Mouse (Mus musculus) lung, postnatal 0 days (tissue): ENCODE data around the gene Smarca4. TPM values are rescaled to one million over a fixed set of nuclear protein-coding genes. Genes with fewer than 3 reads are reported as not detected.

Experiments used
- ATAC-seq: fragments of 200-750 bp; cut with Nextera tagmentation; 2 replicates; pipeline ENCODE4 v1.8.0; 2017; ENCODE audit warnings: moderate library complexity
- DNase-seq: peaks from one replicate; pipeline ENCODE4 v3.0.0-alpha.2; 2016; ENCODE audit warnings: low spot score
- H3K27ac ChIP-seq: fragments of 300-500 bp; sonication (generic); 2 replicates; pipeline ENCODE4 v1.5.1; 2014; ENCODE audit warnings: antibody characterized with exemption, mild to moderate bottlenecking, low read length, mixed read lengths
- H3K27me3 ChIP-seq: fragments of 300-500 bp; sonication (generic); replicated peaks from 2 replicates; pipeline ENCODE4 v1.6.1; 2014; ENCODE audit warnings: low read length, mixed read lengths; ENCODE audit not compliant: insufficient read depth
- H3K36me3 ChIP-seq: fragments of 300-500 bp; sonication (generic); 2 replicates; pipeline ENCODE4 v1.6.1; 2014; ENCODE audit warnings: low read length, mixed read lengths; ENCODE audit not compliant: insufficient read depth
- H3K4me1 ChIP-seq: fragments of 300-500 bp; sonication (generic); 2 replicates; pipeline ENCODE4 v1.6.1; 2014; ENCODE audit warnings: antibody characterized with exemption, low read depth, low read length, mixed read lengths; ENCODE audit not compliant: insufficient read depth
- H3K4me2 ChIP-seq: fragments of 300-500 bp; sonication (generic); replicated peaks from 2 replicates; pipeline ENCODE4 v1.6.1; 2014; ENCODE audit warnings: low read depth, mild to moderate bottlenecking, low read length, moderate library complexity, mixed read lengths
- H3K4me3 ChIP-seq: fragments of 300-500 bp; sonication (generic); 2 replicates; pipeline ENCODE4 v1.5.1; 2014; ENCODE audit warnings: low read depth, low read length
- H3K9ac ChIP-seq: fragments of 300-500 bp; sonication (generic); replicated peaks from 2 replicates; pipeline ENCODE4 v1.6.1; 2014; ENCODE audit warnings: low read depth, mild to moderate bottlenecking
- H3K9me3 ChIP-seq: fragments of 300-500 bp; sonication (generic); 2 replicates; pipeline ENCODE4 v1.6.1; 2016; ENCODE audit warnings: low read length, mixed read lengths
- CTCF ChIP-seq: IDR thresholded peaks from 2 replicates; pipeline ENCODE4 v1.5.1; 2016; ENCODE audit warnings: antibody characterized with exemption, mild to moderate bottlenecking
- EP300 ChIP-seq: IDR thresholded peaks from 2 replicates; pipeline ENCODE4 v1.6.1; 2016; ENCODE audit warnings: antibody characterized with exemption, mild to moderate bottlenecking, control low read depth
- WGBS: fragments of 180-500 bp; shearing (Covaris S2); extraction: QIAGEN DNeasy Blood & Tissue Kit; methylation state at CpG from one replicate; pipeline ENCODE4 v1.1.7; 2014; 5-methylcytosine and 5-hydroxymethylcytosine counted together
- polyA plus RNA-seq: library from polyadenylated mRNA; unstranded; fragments of >200 nt; fragmentation: Nextera tagmentation; extraction: Ambion mirVana; gene quantifications from 2 replicates; pipeline ENCODE4 v1.2.1, GENCODE M21; 2015

Gene Smarca4
- polyA plus RNA-seq, 1 experiment from 2014 or later, result 22.3 TPM

- no peak for TF ChIP-seq EP300
- no peak for TF ChIP-seq CTCF
- Histone ChIP-seq H3K4me2 (no peak overlapping the region), H3K4me3 (no peak overlapping the region), H3K36me3 (no peaks in the 10 kb centered on the region), H3K27me3 (no peaks in the 10 kb centered on the region), H3K9me3 (no peaks in the 10 kb centered on the region), H3K9ac (no peak overlapping the region), H3K4me1 (no peaks in the 10 kb centered on the region), H3K27ac (no peak overlapping the region)
- peak; percentile 49 for DNase-seq
- peak; percentile 74 for ATAC-seq
- WGBS, result 64% methylated on average over 4 of the region's 4 CpGs
Measured at GRCm38 (mm10) chr9:21715298-21715697, 99.3 kb downstream of the Smarca4 start.

GRCm38 (mm10) chr9:21717015-21717414, 101.0 kb downstream of the Smarca4 start:
- Histone ChIP-seq H3K27me3 (no peaks in the 10 kb centered on the region), H3K9me3 (no peaks in the 10 kb centered on the region), H3K4me1 (no peaks in the 10 kb centered on the region), H3K27ac (no peak overlapping the region), H3K36me3 (no peaks in the 10 kb centered on the region), H3K9ac (no peak overlapping the region), H3K4me2 (no peak overlapping the region), H3K4me3 (no peak overlapping the region)
- WGBS, result 57% methylated on average over 2 of the region's 2 CpGs
- TF ChIP-seq CTCF (no peak), EP300 (no peak)
- DNase-seq (no peak), ATAC-seq (no peak)

GRCm38 (mm10) chr9:21721036-21721435, 105.1 kb downstream of the Smarca4 start:
- Histone ChIP-seq H3K4me1 (peaks cover 8% of the 10 kb centered on the region; the same call in 1 of the 2 replicates), H3K9ac (no peak overlapping the region), H3K4me3 (no peak overlapping the region), H3K36me3 (no peaks in the 10 kb centered on the region), H3K27me3 (no peaks in the 10 kb centered on the region), H3K9me3 (no peaks in the 10 kb centered on the region), H3K4me2 (no peak overlapping the region), H3K27ac (no peak overlapping the region)
- WGBS, result 71% methylated on average over 2 of the region's 2 CpGs
- no peak for TF ChIP-seq EP300
- TF ChIP-seq CTCF, result no peak
- DNase-seq (no peak), ATAC-seq (no peak)

- ATAC-seq (peak; percentile 92), DNase-seq (peak; percentile 98)
- no peaks in the 10 kb centered on the region for H3K9me3 ChIP-seq
- TF ChIP-seq CTCF, result no peak
- peak; percentile 81 for TF ChIP-seq EP300
- peaks cover 8% of the 10 kb centered on the region; the same call in 1 of the 2 replicates for H3K4me1 ChIP-seq
- H3K27ac ChIP-seq, result peak within 1 kb of the TSS; percentile 93
- peak within 1 kb of the TSS; percentile 89 for H3K4me2 ChIP-seq
- WGBS, result under 1% methylated on average over 47 of the region's 47 CpGs
- H3K36me3 ChIP-seq, result no peaks in the 10 kb centered on the region
- H3K9ac ChIP-seq, result peak within 1 kb of the TSS; percentile 48
- H3K4me3 ChIP-seq, result peak within 1 kb of the TSS; percentile 65
- H3K27me3 ChIP-seq, result no peaks in the 10 kb centered on the region
Measured at GRCm38 (mm10) chr9:21723377-21724146, 107.6 kb downstream of the Smarca4 start, which contains the start of gene Ldlr. Gene Ldlr, plus strand, starts transcription at chr9:21723483.

- WGBS, result 0% methylated on average over 15 of the region's 18 CpGs
- no peaks in the 10 kb centered on the region for H3K27me3 ChIP-seq
- H3K4me3 ChIP-seq, result peak overlapping the region; percentile 65
- TF ChIP-seq CTCF (no peak), EP300 (no peak)
- H3K9me3 ChIP-seq, result no peaks in the 10 kb centered on the region
- H3K4me2 ChIP-seq, result peak overlapping the region; percentile 89
- peak overlapping the region; percentile 93 for H3K27ac ChIP-seq
- peak overlapping the region; percentile 48 for H3K9ac ChIP-seq
- peaks cover 8% of the 10 kb centered on the region; the same call in 1 of the 2 replicates for H3K4me1 ChIP-seq
- no peaks in the 10 kb centered on the region for H3K36me3 ChIP-seq
- ATAC-seq (peak; percentile 94), DNase-seq (peak; percentile 98)
Measured at GRCm38 (mm10) chr9:21724147-21724536, 108.2 kb downstream of the Smarca4 start.

GRCm38 (mm10) chr9:21725224-21726121, 109.5 kb downstream of the Smarca4 start:
- H3K27ac ChIP-seq, result 0 out of 2 replicates have a peak overlapping the region, but pooled peaks have one; percentile 2
- peaks cover 8% of the 10 kb centered on the region; the same call in 1 of the 2 replicates for H3K4me1 ChIP-seq
- H3K4me3 ChIP-seq, result peak overlapping the region; percentile 65; the same call in 1 of the 2 replicates
- H3K36me3 ChIP-seq, result no peaks in the 10 kb centered on the region
- WGBS, result 40% methylated on average over 23 of the region's 23 CpGs
- H3K4me2 ChIP-seq, result peak overlapping the region; percentile 89
- H3K9me3 ChIP-seq, result no peaks in the 10 kb centered on the region
- H3K27me3 ChIP-seq, result no peaks in the 10 kb centered on the region
- ATAC-seq, result no peak
- no peak overlapping the region for H3K9ac ChIP-seq
- DNase-seq, result peak; percentile 27
- no peak for TF ChIP-seq CTCF
- no peak for TF ChIP-seq EP300
